Comparison of ENCODE assay signal across 22 mouse cellular contexts in genomic region chr17:85982271-85982670, GRCm38 (mm10).
DNase-seq lines count a peak whose midpoint lies in the region; ATAC-seq and TF ChIP-seq lines count a peak whose summit lies in the region.
"Had no signal": no experiment of that assay in that cellular context is flagged by ENCODE, and none has a peak within 500 bp of the region (broad histone marks: within the 10 kb centered on the region; RNA-seq: fewer than 3 reads in every experiment).

No protein-coding gene starts in this region.

- H3K4me1 ChIP-seq in midbrain, embryonic 11.5 days (ENCODE audit: control insufficient read depth, insufficient read depth, low read length) = no peaks in the 10 kb centered on the region
- H3K4me1 ChIP-seq in midbrain, embryonic 15.5 days = no peaks in the 10 kb centered on the region
- peaks cover 9 to 14% of the 10 kb centered on the region in 2 experiments for H3K4me1 ChIP-seq in MEL (ENCODE audit: control insufficient read depth in 1 of 2, insufficient read depth in 2 of 2, low read length in 2 of 2)

- no peak for TF ChIP-seq EP300 in MEL (IDR thresholded peaks at IDR 0.05; ENCODE audit: low read depth in 1 of 2, low read length in 2 of 2)

- H3K27ac ChIP-seq in midbrain, embryonic 11.5 days (ENCODE audit: low read depth, low read length) = no peak overlapping the region
- H3K27ac ChIP-seq in midbrain, embryonic 15.5 days = no peak overlapping the region
- H3K27ac ChIP-seq in MEL (ENCODE audit: control insufficient read depth, low read depth, low read length) = no peak overlapping the region

- peak; percentile 56 for DNase-seq in heart, adult 11 months
- no peak for DNase-seq in heart, postnatal 10 days
- DNase-seq in midbrain, embryonic 11.5 days (ENCODE audit: low spot score, missing footprints) = peak; percentile 71
- peak; percentile 21 for DNase-seq in MEL (ENCODE audit: low read depth, low spot score)
- no peak for DNase-seq in urinary bladder, postnatal 10 days (ENCODE audit: low spot score)
- DNase-seq: adrenal gland, adult 2 months; adrenal gland, adult 8-10 months; adrenal gland, postnatal 10 days; adrenal gland, postnatal 14 days; adrenal gland, postnatal 25 days; adrenal gland, postnatal 36 days; B cell, adult 2 months; cerebellum, adult 11 months; cerebellum, adult 11-12 months; cerebellum, adult 18-20 months; cerebellum, adult 2 months had no signal

- 96% methylated on average over 4 of the region's 4 CpGs for WGBS in midbrain, embryonic 11.5 days
- WGBS in midbrain, embryonic 15.5 days = 96% methylated on average over 4 of the region's 4 CpGs

- no peaks in the 10 kb centered on the region; the same call in 1 of the 2 replicates for H3K9me3 ChIP-seq in midbrain, embryonic 11.5 days (ENCODE audit: control insufficient read depth, low read length)
- H3K9me3 ChIP-seq in midbrain, embryonic 15.5 days = no peaks in the 10 kb centered on the region
- no peaks in the 10 kb centered on the region for H3K9me3 ChIP-seq in MEL (replicated peaks; ENCODE audit: insufficient read depth, low read length)
- H3K9me3 ChIP-seq: G1E had no signal

- no peak overlapping the region for H3K4me2 ChIP-seq in midbrain, embryonic 11.5 days
- no peak overlapping the region for H3K4me2 ChIP-seq in midbrain, embryonic 15.5 days

- no peak for TF ChIP-seq POLR2A in MEL (IDR thresholded peaks at IDR 0.05; ENCODE audit: control insufficient read depth in 1 of 2, insufficient read depth in 1 of 2, low read depth in 1 of 2, low read length in 2 of 2, poor library complexity in 1 of 2)

- no peak for ATAC-seq in midbrain, embryonic 11.5 days (ENCODE audit: low FRiP score)
- ATAC-seq in midbrain, embryonic 15.5 days (replicated peaks) = no peak
- ATAC-seq: activated CD4-positive, CD25-positive, alpha-beta regulatory T cell, adult 4 months; CD4-positive, CD25-positive, alpha-beta regulatory T cell, adult 4 months; Patski had no signal

- intact Hi-C loops in heart, postnatal 10 days (cut with DNase I) = no loop called here

- no peak overlapping the region for H3K9ac ChIP-seq in midbrain, embryonic 11.5 days (ENCODE audit: low read length)
- no peak overlapping the region for H3K9ac ChIP-seq in midbrain, embryonic 15.5 days
- no peak overlapping the region for H3K9ac ChIP-seq in MEL (ENCODE audit: control insufficient read depth, low read depth, low read length, poor library complexity, severe bottlenecking)

- H3K4me3 ChIP-seq in midbrain, embryonic 11.5 days (ENCODE audit: low read depth, low read length) = no peak overlapping the region
- no peak overlapping the region for H3K4me3 ChIP-seq in midbrain, embryonic 15.5 days
- no peak overlapping the region for H3K4me3 ChIP-seq in MEL (ENCODE audit: control insufficient read depth in 1 of 2, insufficient read depth in 1 of 2, low read depth in 2 of 2, low read length in 2 of 2)

- TF ChIP-seq RAD21 in MEL (IDR thresholded peaks at IDR 0.05; ENCODE audit: low read depth, low read length) = no peak

- no peaks in the 10 kb centered on the region for H3K27me3 ChIP-seq in midbrain, embryonic 11.5 days (ENCODE audit: control insufficient read depth, insufficient read depth, low read length)
- H3K27me3 ChIP-seq in midbrain, embryonic 15.5 days (replicated peaks) = no peaks in the 10 kb centered on the region
- no peaks in the 10 kb centered on the region for H3K27me3 ChIP-seq in MEL (ENCODE audit: control insufficient read depth in 1 of 2, insufficient read depth in 2 of 2, low read length in 2 of 2)
- H3K27me3 ChIP-seq: CH12.LX, Patski had no signal

- TF ChIP-seq CTCF in MEL (IDR thresholded peaks at IDR 0.05 in 2 of 3, conservative IDR thresholded peaks at IDR 0.05 in 1 of 3; ENCODE audit: control insufficient read depth in 1 of 3, insufficient read depth in 1 of 3, low read depth in 2 of 3, low read length in 3 of 3, poor library complexity in 1 of 3, severe bottlenecking in 1 of 3) = no peak

- no peaks in the 10 kb centered on the region for H3K79me2 ChIP-seq in MEL (ENCODE audit: control insufficient read depth, insufficient read depth, low read length, poor library complexity)

- H3K36me3 ChIP-seq in midbrain, embryonic 11.5 days (ENCODE audit: control insufficient read depth, insufficient read depth, low read length) = no peaks in the 10 kb centered on the region
- no peaks in the 10 kb centered on the region for H3K36me3 ChIP-seq in midbrain, embryonic 15.5 days (replicated peaks)
- peaks cover 0 to 6% of the 10 kb centered on the region in 2 experiments; a peak in 3 of 4 replicates for H3K36me3 ChIP-seq in MEL (ENCODE audit: control insufficient read depth in 1 of 2, insufficient read depth in 2 of 2, low read length in 2 of 2)

TF ChIP-seq in MEL, 35 proteins besides CTCF, POLR2A, EP300 and RAD21:
- no peak for TF ChIP-seq ELF1 (IDR thresholded peaks at IDR 0.05; ENCODE audit: low read depth, low read length)
- TF ChIP-seq ZKSCAN1 (IDR thresholded peaks at IDR 0.05; ENCODE audit: low read depth, low read length) = no peak
- no peak for TF ChIP-seq BHLHE40 (IDR thresholded peaks at IDR 0.05; ENCODE audit: borderline replicate concordance, low read depth, low read length)
- TF ChIP-seq MYB (IDR thresholded peaks at IDR 0.05; ENCODE audit: low read depth, low read length) = no peak
- no peak for TF ChIP-seq HCFC1 (IDR thresholded peaks at IDR 0.05; ENCODE audit: low read depth, low read length)
- TF ChIP-seq SMC3 (IDR thresholded peaks at IDR 0.05; ENCODE audit: low read depth, low read length) = no peak
- no peak for TF ChIP-seq RCOR1 (IDR thresholded peaks at IDR 0.05; ENCODE audit: low read depth, low read length)
- TF ChIP-seq TAL1 (IDR thresholded peaks at IDR 0.05; ENCODE audit: low read length) = no peak
- no peak for TF ChIP-seq MYC (IDR thresholded peaks at IDR 0.05; ENCODE audit: low read depth, low read length)
- no peak for TF ChIP-seq CHD1 (IDR thresholded peaks at IDR 0.05; ENCODE audit: low read depth, low read length)
- no peak for TF ChIP-seq GATA1 (IDR thresholded peaks at IDR 0.05; ENCODE audit: low read depth, low read length)
- TF ChIP-seq GABPA (IDR thresholded peaks at IDR 0.05; ENCODE audit: low read depth, low read length) = no peak
- TF ChIP-seq NRF1 (IDR thresholded peaks at IDR 0.05; ENCODE audit: insufficient read depth, low read depth, low read length, poor library complexity, severe bottlenecking) = no peak
- TF ChIP-seq ETS1 (IDR thresholded peaks at IDR 0.05; ENCODE audit: low read depth, low read length) = no peak

Comparison
In these comparisons a context has a peak if more than half of its experiments do, and no peak if none do; other contexts are left out.
1. DNase-seq: peak in heart, adult 11 months (single experiment), midbrain, embryonic 11.5 days (single experiment) and MEL (single experiment); none in heart, postnatal 10 days (0 of 2) and urinary bladder, postnatal 10 days (single experiment).